Mouse (Mus musculus) frontal cortex, adult 2 months (tissue): ENCODE results near the gene Ebf4. TPM values are rescaled to one million over a fixed set of nuclear protein-coding genes. Genes with fewer than 3 reads are reported as not detected.

ENCODE experiments used
- polyA plus RNA-seq: library from polyadenylated mRNA; depleted of rRNA; stranded (reverse); fragments of >200 nt; gene quantifications from 2 replicates; pipeline ENCODE4 v1.2.3, GENCODE M21; 2012; rRNA removed

Ebf4 gene
- polyA plus RNA-seq, 1 experiment, result 12.8 TPM

Other genes starting within 250 kb of the Ebf4 start
- gene Tgm6, start 182.8 kb upstream of the Ebf4 start, polyA plus RNA-seq, result 0.34 and 0.36 TPM in 2 replicates
- gene Snrpb, start 115.8 kb upstream of the Ebf4 start, polyA plus RNA-seq, result 125 and 136 TPM in 2 replicates
- 0.04 TPM in 1 of 2 replicates, not detected in the other for gene Tmc2, start 100.0 kb upstream of the Ebf4 start, polyA plus RNA-seq
- 158 and 163 TPM in 2 replicates for gene Nop56, start 20.7 kb upstream of the Ebf4 start, polyA plus RNA-seq
- 340 and 363 TPM in 2 replicates for gene Idh3b, start 10.6 kb upstream of the Ebf4 start, polyA plus RNA-seq
- gene Cpxm1, start 102.4 kb downstream of the Ebf4 start, polyA plus RNA-seq, result 14.2 and 16.3 TPM in 2 replicates
- not detected in 2 replicates for gene Gm28372, start 110.1 kb downstream of the Ebf4 start, polyA plus RNA-seq
- gene 1700020A23Rik, start 110.1 kb downstream of the Ebf4 start, polyA plus RNA-seq, result not detected in 2 replicates
- gene Tmem239, start 111.3 kb downstream of the Ebf4 start, polyA plus RNA-seq, result not detected in 2 replicates
- 98.1 and 115 TPM in 2 replicates for gene Vps16, start 129.2 kb downstream of the Ebf4 start, polyA plus RNA-seq
- gene Pced1a, start 129.5 kb downstream of the Ebf4 start, polyA plus RNA-seq, result 22.7 and 24.3 TPM in 2 replicates
- gene Ptpra, start 155.1 kb downstream of the Ebf4 start, polyA plus RNA-seq, result 143 and 161 TPM in 2 replicates